Mouse (Mus musculus) B cell, adult 62 days (primary cell): ENCODE results near the gene Tspan7. TPM values are rescaled to one million over a fixed set of nuclear protein-coding genes. Genes with fewer than 3 reads are reported as not detected.

ENCODE experiments used
- total RNA-seq: library from RNA; stranded (reverse); gene quantifications from 4 replicates; pipeline ENCODE4 v1.2.4, GENCODE M21; 2023

Tspan7 gene
- total RNA-seq = not detected in 4 replicates

DNA sequence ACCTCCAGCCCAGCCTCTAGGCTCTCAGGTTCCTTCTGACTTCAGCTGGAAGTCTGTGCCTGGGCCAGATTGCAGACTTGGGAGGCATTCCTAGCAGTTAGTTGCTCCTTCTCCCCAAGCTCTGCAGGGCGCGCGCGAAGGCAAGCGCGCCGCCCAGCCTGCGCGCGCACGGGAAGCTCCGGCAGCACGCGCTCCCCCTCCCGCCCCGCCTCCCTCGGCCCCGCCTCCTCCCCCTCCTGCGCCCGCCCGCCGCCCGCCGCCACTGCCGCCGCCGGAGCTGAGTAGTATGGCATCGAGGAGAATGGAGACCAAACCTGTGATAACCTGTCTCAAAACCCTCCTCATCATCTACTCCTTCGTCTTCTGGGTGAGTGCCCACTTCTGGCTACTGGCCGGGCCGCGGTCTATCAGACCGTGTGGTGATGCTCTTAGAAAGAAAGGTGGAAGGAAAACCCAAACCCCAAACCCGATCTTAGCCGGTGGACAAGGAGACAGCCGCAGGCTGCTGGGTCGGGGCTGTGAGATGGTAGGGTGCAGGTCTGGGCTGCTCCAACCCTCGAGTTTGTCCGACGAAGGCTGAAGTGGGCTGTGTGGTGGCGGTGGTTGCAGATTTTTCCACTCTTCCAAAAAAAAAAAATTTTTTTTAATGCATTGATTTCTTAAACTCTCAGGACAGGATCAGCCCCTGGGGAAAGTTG, at the start of gene Tspan7:
TSS of gene Tspan7 (plus strand) at position 287 of the 698 bp plus-strand sequence.

Other genes starting within 250 kb of the Tspan7 start
- gene Otc, start 232.9 kb upstream of the Tspan7 start, total RNA-seq = not detected in 4 replicates
- 24.5 to 39.7 TPM (median 27.0 TPM) in 4 replicates for gene Mid1ip1, start 229.9 kb downstream of the Tspan7 start, total RNA-seq